Mouse (Mus musculus) heart, adult 2 months (tissue): ENCODE data around the gene Rcbtb2. TPM values are rescaled to one million over a fixed set of nuclear protein-coding genes. Genes with fewer than 3 reads are reported as not detected.

Experiments used
- DNase-seq, 2 experiments: peaks; one replicate each; pipeline ENCODE4 v3.0.0; 2021
- H3K27ac ChIP-seq: fragments of 200-600 bp; 2 replicates; pipeline ENCODE4 v1.8.1; 2022
- H3K27me3 ChIP-seq: fragments of 200-500 bp; 2 replicates; pipeline ENCODE4 v1.6.1; 2012; ENCODE audit warnings: mild to moderate bottlenecking, low read length, inconsistent platforms, mixed read lengths; ENCODE audit not compliant: control insufficient read depth, insufficient read depth
- H3K36me3 ChIP-seq: fragments of 200-500 bp; 2 replicates; pipeline ENCODE4 v1.6.1; 2012; ENCODE audit warnings: low read length, inconsistent platforms; ENCODE audit not compliant: control insufficient read depth, insufficient read depth
- H3K4me1 ChIP-seq: fragments of 200-500 bp; 2 replicates; pipeline ENCODE4 v1.6.1; 2011; ENCODE audit warnings: low read length; ENCODE audit not compliant: control insufficient read depth, insufficient read depth
- H3K4me3 ChIP-seq: fragments of 200-600 bp; 2 replicates; pipeline ENCODE4 v1.8.1; 2022
- H3K79me2 ChIP-seq: fragments of 200-500 bp; replicated peaks from 2 replicates; pipeline ENCODE4 v1.6.1; 2012; ENCODE audit warnings: mild to moderate bottlenecking, inconsistent platforms, low read length, moderate library complexity, mixed read lengths; ENCODE audit not compliant: control insufficient read depth, insufficient read depth
- H3K9ac ChIP-seq: fragments of 200-500 bp; 2 replicates; pipeline ENCODE4 v1.6.1; 2012; ENCODE audit warnings: low read depth, mild to moderate bottlenecking, control low read depth, inconsistent platforms, low read length, mixed read lengths
- CTCF ChIP-seq: fragments of 200-600 bp; IDR thresholded peaks from 2 replicates; pipeline ENCODE4 v1.8.1; 2022; ENCODE audit warnings: antibody characterized with exemption, mild to moderate bottlenecking, moderate library complexity
- EP300 ChIP-seq: fragments of 200-500 bp; IDR thresholded peaks from 2 replicates; pipeline ENCODE4 v1.6.1; 2011; ENCODE audit warnings: low read depth, low read length, control low read depth; ENCODE audit not compliant: insufficient read depth
- POLR2A ChIP-seq: fragments of 200-500 bp; IDR thresholded peaks from 2 replicates; pipeline ENCODE4 v1.6.1; 2011; ENCODE audit warnings: mild to moderate bottlenecking, low read depth, low read length, control low read depth; ENCODE audit not compliant: insufficient read depth
- WGBS: fragments of 180-500 bp; shearing (Covaris S2); methylation state at CpG from one replicate; pipeline ENCODE4 v1.1.7; 2018; 5-methylcytosine and 5-hydroxymethylcytosine counted together
- intact Hi-C: fragments of 180-260 bp; cut with DNase I; formaldehyde crosslinking; loops from one replicate; pipeline ENCODE4 v1.15.1; 2025
- polyA plus RNA-seq: library from polyadenylated mRNA; depleted of rRNA; stranded (reverse); fragments of >200 nt; gene quantifications from 2 replicates; pipeline ENCODE4 v1.2.3, GENCODE M21; 2012
- total RNA-seq, 2 experiments: library from RNA; stranded (reverse); gene quantifications; 2 replicates each; pipeline ENCODE4 v1.2.3; 2021

The Rcbtb2 gene
- total and polyA plus RNA-seq, 3 experiments, result 16.9 to 20.9 (median 20.8) TPM

DNA sequence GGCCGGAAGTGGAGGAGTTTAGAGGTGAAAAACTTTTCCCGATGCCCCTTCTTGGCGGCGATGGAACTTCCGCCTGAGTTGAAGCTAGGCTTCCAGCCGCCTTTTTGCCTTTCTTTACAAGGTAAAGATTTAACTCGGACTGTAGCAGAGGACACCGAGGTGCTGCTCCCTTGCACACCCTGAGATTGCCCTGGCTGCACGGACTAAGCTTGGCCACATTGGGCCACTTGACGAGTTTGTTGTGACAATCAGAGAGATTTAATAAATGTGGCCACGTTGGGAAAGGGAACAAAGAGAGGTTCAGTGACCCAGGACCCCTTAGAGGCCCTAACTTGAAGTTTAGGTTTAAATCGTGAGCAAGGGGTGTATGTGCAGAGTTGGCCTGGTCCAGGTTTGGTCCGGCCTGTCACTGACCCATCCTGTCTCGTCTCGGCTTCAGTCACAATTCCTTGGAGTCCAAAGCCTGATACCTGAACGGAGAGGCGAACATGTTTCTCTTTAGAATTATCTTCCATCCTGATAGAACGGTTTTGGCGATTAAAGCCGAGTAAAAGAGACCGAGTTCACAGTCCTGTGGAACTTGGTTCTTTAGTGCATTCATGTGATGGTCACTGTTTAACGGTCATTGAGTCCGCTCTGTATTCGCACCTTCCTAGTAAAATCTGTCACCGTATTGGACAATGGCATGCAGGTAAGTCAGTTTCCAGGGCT is 21.0 kb downstream of the Rcbtb2 start:
- Histone ChIP-seq H3K27ac (peak overlapping the region; percentile 96), H3K36me3 (no peaks in the 10 kb centered on the region; the same call in 1 of the 2 replicates), H3K4me3 (peak overlapping the region; percentile 87), H3K27me3 (no peaks in the 10 kb centered on the region), H3K4me1 (peaks cover 4% of the 10 kb centered on the region), H3K79me2 (peaks cover 2% of the 10 kb centered on the region; the same call in 1 of the 2 replicates), H3K9ac (peak overlapping the region; percentile 97)
- WGBS, result 37% methylated on average over 25 of the region's 25 CpGs
- no peak for DNase-seq
- no peak for TF ChIP-seq CTCF
- intact Hi-C loops, result loop anchor here (2.0 kb wide), 2 partner anchors 35 to 95 kb away; no protein-coding TSS in a partner anchor

- no peaks in the 10 kb centered on the region; the same call in 1 of the 2 replicates for H3K36me3 ChIP-seq
- no peak overlapping the region for H3K9ac ChIP-seq
- no peak overlapping the region for H3K27ac ChIP-seq
- peaks cover 4% of the 10 kb centered on the region for H3K4me1 ChIP-seq
- no peak for DNase-seq
- H3K4me3 ChIP-seq, result no peak overlapping the region
- 96% methylated on average over 4 of the region's 4 CpGs for WGBS
- peaks cover 2% of the 10 kb centered on the region; the same call in 1 of the 2 replicates for H3K79me2 ChIP-seq
- no peaks in the 10 kb centered on the region for H3K27me3 ChIP-seq
- TF ChIP-seq POLR2A (no peak), CTCF (no peak)
- intact Hi-C loops, result no loop called here
Observed at GRCm38 (mm10) chr14:73145531-73145930, 22.7 kb downstream of the Rcbtb2 start.

DNA sequence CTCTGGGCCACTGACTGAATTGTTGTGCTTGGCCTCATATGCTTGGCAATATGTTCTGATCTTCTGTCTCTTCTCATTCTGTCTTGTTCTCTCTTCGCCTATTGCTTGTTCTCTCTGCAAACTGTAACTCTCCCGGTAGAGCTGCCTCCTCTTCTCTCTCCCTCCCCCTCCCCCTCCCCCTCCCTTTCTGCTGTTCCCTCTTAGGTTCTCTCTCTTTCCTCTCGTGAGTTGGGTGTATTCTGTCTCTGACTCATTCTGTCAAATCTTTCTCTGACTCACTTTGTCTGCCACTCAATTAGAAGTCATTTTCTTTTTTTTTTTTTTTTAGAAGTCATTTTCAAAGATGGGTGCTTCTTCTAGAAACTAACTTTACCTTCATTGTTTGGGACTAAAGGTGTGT is 23.9 kb downstream of the Rcbtb2 start:
- no peak overlapping the region for H3K27ac ChIP-seq
- no peak for DNase-seq
- H3K9ac ChIP-seq, result no peak overlapping the region
- H3K79me2 ChIP-seq, result peaks cover 2% of the 10 kb centered on the region; the same call in 1 of the 2 replicates
- H3K36me3 ChIP-seq, result no peaks in the 10 kb centered on the region; the same call in 1 of the 2 replicates
- TF ChIP-seq EP300 (no peak), CTCF (no peak), POLR2A (no peak)
- no peaks in the 10 kb centered on the region for H3K27me3 ChIP-seq
- no peak overlapping the region for H3K4me3 ChIP-seq
- peaks cover 4% of the 10 kb centered on the region for H3K4me1 ChIP-seq
- intact Hi-C loops, result no loop called here
- WGBS, result 61% methylated on average over 3 of the region's 3 CpGs

DNA sequence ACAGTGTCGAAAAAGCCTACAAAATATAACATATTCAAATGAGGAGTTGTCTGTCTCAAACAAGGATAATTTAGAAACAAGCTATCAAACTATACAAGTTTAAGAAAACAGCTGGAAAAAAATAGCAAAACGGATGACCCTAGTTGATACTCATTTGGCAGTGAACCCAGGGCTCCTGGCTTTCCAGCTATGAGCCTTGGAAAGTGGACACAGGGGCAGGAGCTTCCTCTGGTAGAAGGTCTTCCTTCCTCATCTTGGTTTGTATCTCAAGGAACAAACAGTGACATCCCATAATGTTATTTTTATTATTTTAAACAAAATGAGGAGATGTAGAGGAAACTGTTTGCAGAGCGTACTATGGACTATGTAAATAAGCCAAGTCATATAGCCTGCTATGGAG is 25.3 kb downstream of the Rcbtb2 start:
- WGBS, result 51% methylated on average over 3 of the region's 3 CpGs
- intact Hi-C loops, result no loop called here

DNA sequence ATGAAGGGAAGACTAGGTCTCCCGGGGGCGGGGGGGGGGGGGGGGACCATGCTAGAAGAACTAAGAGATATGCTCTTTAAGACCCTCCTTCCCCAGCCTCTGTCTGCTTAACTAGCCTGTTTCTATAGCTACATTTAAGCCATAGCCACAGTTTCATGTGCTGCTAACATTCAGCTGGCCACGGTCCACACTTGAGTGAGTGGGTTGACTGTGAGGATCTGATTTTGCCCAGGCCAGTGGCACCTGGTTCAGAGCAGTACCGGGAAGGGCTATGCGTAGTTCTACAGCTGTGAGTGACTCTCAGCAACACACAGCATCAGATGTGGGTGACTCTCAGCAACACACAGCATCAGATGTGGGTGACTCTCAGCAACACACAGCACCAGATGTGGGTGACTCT is 38.5 kb downstream of the Rcbtb2 start:
- TF ChIP-seq POLR2A, result no peak
- TF ChIP-seq EP300, result no peak
- TF ChIP-seq CTCF, result no peak
- intact Hi-C loops, result no loop called here
- H3K27ac ChIP-seq, result no peak overlapping the region
- H3K36me3 ChIP-seq, result no peaks in the 10 kb centered on the region
- no peak overlapping the region for H3K4me3 ChIP-seq
- H3K4me1 ChIP-seq, result no peaks in the 10 kb centered on the region
- no peaks in the 10 kb centered on the region for H3K79me2 ChIP-seq
- no peaks in the 10 kb centered on the region for H3K27me3 ChIP-seq
- WGBS, result 88% methylated on average over 5 of the region's 5 CpGs
- H3K9ac ChIP-seq, result no peak overlapping the region
- no peak for DNase-seq

More for the DNA sequence above, 25.3 kb downstream of the Rcbtb2 start:
- H3K9ac ChIP-seq, result no peak overlapping the region
- peaks cover 2% of the 10 kb centered on the region; the same call in 1 of the 2 replicates for H3K79me2 ChIP-seq
- H3K4me1 ChIP-seq, result peaks cover 2% of the 10 kb centered on the region
- no peak overlapping the region for H3K4me3 ChIP-seq
- TF ChIP-seq POLR2A (no peak), CTCF (no peak), EP300 (no peak)
- H3K27ac ChIP-seq, result no peak overlapping the region; the same call in 1 of the 2 replicates
- H3K27me3 ChIP-seq, result no peaks in the 10 kb centered on the region
- H3K36me3 ChIP-seq, result no peaks in the 10 kb centered on the region; the same call in 1 of the 2 replicates
- DNase-seq, result no peak

GRCm38 (mm10) chr14:73162192-73162800 is 39.5 kb downstream of the Rcbtb2 start:
- H3K9ac ChIP-seq, result no peak overlapping the region
- no peak overlapping the region for H3K4me3 ChIP-seq
- H3K36me3 ChIP-seq, result no peaks in the 10 kb centered on the region
- no peak for TF ChIP-seq CTCF
- no peak for TF ChIP-seq POLR2A
- no peak for TF ChIP-seq EP300
- no peak for DNase-seq
- H3K4me1 ChIP-seq, result no peaks in the 10 kb centered on the region
- no peaks in the 10 kb centered on the region for H3K79me2 ChIP-seq
- no peaks in the 10 kb centered on the region for H3K27me3 ChIP-seq
- 89% methylated on average over 13 of the region's 13 CpGs for WGBS
- intact Hi-C loops, result no loop called here
- H3K27ac ChIP-seq, result no peak overlapping the region
